Mouse (Mus musculus): ENCODE results near the gene Arhgef40. TPM values are rescaled to one million over a fixed set of nuclear protein-coding genes. Genes with fewer than 3 reads are reported as not detected.

The Arhgef40 gene
- total RNA-seq (2021): 10 to 100 TPM; 30.3 to 34.7 TPM

DNA sequence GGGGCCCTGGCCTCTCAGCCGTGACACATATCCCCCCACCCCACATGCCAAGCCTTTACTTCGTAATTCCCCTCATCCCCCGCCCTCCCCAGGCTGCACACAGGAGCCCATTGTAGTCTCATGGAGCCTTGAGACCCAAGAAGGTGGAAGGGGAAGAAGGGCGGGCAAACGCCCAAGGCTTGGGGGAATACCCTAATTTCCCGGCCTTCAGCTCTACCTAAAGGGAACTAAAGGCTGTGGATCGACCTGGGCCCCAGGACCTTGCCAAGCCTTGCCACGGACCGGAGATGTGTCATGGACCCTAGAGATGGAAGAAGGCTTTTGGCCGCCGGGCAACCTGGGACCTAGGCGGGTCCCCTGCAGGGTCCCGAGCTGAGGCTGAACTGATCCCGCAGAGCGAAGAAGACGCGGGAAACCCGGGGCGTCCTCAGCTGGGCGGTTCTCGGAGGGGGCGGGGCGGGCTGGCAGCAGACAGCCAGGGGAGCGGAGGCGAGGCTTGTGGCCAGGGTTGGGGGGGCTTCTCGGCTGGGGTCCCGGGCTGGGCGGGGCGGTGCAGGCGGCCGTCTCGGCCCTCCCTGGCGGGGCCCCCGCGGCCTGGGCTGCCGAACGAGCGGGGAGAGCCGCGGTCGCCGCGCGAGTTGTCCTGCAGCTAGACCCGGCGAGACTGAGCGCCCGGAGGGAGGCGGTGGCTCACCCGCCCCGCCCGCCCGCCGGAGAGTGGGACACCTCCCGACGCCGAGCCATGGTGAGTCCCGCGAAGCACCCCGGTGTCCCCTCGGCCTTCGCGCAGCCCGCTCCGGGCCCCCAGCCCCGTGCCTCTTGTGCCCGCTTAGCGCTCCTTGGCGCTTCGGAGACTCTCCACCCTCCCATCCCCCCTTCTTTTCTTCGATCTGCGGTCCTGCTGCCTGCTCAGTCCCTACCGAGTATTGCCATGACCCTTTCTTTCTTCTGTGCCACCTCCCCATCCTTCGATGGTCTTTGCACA lies at the start of gene Arhgef40:
TSS of gene Arhgef40 (plus strand) at position 473 of the 985 bp plus-strand sequence.
- intact Hi-C loops (cut with DNase I): loop anchor here (2.0 to 5.0 kb wide), 4 partner anchors 38 to 213 kb away; partner anchors contain the start of gene Supt16
- peak; percentile 79 to 85 for DNase-seq

DNA sequence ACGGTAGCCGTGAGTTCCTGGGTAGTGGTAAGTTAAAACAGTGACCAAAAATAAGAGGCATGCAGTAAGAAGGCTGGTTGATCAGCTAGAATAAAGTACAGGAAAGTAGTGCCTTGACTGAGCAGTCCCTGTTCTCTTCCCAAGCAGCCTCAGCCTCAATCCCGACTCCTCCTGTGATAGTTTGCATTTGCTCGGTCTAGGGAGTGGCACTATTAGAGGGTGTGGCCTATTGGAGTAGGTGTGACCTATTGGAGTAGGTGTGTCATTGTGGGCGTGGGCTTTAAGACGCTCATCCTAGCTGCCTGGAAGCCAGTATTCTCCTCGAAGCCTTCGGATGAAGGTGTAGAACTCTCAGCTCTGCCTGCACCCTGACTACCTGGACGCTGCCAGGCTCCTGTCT lies 45.5 kb upstream of the Arhgef40 start:
- no peak for DNase-seq
- intact Hi-C loops (cut with DNase I): no loop called here

DNA sequence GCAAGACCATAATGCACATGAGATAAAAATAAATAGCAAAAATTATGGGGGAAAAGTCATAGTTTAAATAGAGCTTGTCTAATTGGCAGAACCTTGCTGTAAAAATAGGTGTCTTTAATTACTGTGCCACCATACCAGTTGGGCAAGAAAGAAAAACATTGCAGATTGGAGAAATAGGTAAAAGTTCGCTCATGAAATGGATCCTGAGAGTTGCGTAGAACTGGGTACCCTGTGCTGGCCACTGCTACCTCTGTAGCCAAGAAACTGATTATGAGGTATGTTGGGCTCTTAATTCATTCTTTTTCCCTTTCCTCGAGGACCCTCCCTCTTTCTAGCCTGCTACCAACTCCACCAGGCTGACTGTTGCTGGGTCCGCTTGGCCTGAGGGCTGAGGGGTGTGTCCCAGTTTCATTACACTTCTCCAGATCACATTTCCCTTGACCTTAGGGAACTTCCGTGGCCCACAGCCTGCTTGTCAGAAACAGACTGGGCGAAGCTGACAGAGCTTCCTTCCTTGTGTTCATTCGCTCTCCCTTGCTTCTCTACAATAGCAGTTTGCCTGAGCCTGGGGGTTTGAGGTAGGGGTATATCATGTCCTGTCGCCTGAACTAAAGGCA lies 43.5 kb upstream of the Arhgef40 start:
- DNase-seq: peak; percentile 26 to 32
- intact Hi-C loops (cut with DNase I): loop anchor here (5.0 kb wide), 1 partner anchor 41 kb away; the partner anchor contains the start of gene Arhgef40

DNA sequence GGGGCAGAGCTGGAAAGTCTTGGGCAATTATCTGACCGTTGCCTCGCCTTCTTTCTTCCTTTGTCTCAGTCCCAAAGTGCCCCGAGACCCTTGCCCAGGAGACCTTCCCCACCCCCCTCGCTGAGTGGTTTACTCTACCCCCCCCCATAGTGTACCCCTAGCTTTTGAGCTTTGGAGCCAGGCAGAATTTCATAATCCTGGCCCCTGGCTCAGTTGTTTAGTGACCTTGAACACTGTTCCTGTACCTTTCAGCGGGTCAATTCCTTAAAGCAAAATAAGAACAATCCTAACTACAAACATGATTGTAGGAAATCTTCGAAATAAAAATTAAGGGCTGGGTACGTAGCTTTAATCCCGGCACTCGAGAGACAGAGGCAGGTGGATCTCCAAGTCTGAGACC lies 42.9 kb upstream of the Arhgef40 start:
- intact Hi-C loops (cut with DNase I): loop anchor here (5.0 kb wide), 1 partner anchor 41 kb away; the partner anchor contains the start of gene Arhgef40
- no peak for DNase-seq

- intact Hi-C loops (cut with DNase I): loop anchor here (5.0 kb wide), 1 partner anchor 40 kb away; the partner anchor contains the start of gene Arhgef40
Observed at GRCm38 (mm10) chr14:51942236-51942635, 42.3 kb upstream of the Arhgef40 start.

GRCm38 (mm10) chr14:51943336-51943735 lies 41.2 kb upstream of the Arhgef40 start:
- intact Hi-C loops (cut with DNase I): loop anchor here (5.0 kb wide), 1 partner anchor 39 kb away; the partner anchor contains the start of gene Arhgef40
- no peak for DNase-seq

More at GRCm38 (mm10) chr14:51942236-51942635, 42.3 kb upstream of the Arhgef40 start:
- DNase-seq: no peak

DNA sequence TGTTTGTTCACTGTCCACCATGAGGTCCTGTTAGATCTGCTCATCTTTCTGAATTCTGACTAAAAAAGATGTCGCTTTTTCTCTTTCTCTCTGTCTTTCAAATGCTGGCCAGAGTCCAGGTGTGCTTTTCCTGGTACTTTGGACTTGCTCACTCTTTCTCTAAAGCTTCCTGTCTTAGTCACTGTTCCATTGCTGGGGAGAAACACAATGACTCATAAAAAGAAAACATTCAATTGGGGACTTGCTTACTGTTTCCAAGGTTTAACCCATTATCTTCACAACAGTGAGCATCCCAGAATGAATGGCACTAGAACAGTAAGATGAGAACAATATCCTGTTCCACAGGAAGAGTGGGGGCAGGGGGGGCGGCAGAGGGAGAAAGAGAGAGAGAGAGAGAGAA lies 24.2 kb upstream of the Arhgef40 start:
- DNase-seq: no peak
- intact Hi-C loops (cut with DNase I): no loop called here

- no peak for DNase-seq
- intact Hi-C loops (cut with DNase I): no loop called here
Observed at GRCm38 (mm10) chr14:51967400-51967799, 17.1 kb upstream of the Arhgef40 start.

DNA sequence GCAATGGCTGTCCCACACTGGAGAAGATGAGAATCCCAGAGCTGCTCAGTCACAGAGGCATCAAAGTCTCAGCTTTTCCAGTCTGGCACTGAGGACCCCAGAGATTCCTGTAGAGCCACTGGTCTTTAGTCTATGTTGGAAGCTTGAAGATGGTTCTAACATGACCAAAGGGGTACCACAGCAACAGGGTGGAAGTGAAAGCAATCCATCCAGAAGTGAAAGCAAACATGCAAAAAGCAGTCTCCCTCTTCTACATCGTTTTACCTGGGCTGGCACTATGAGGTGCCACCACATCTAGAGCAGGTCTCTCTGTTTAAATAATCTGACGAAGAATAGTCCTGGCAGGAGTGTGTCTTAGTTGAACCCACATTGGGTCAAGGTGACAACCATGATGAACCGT lies 5.3 kb upstream of the Arhgef40 start:
- intact Hi-C loops (cut with DNase I): no loop called here
- DNase-seq: no peak

DNA sequence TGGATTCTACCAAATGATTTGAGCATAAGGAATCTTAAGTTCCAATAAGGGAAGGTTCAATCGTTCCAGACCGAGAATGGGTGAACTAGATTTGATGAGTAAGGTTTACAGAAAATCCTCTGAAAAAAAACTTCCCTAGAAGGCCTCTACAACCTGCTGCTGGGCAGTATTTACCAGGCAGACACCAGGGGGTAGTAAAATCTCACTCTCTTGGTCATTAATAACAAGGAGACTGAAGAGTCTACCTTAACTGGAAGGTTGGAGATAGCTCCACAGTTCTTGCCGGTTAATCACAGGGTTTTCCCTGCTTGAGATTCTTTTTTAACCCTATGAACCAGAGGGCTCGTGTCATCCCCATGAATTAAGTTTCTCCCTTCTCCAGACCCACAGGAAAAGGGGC lies 1.3 kb upstream of the Arhgef40 start:
- intact Hi-C loops (cut with DNase I): loop anchor here (5.0 kb wide), 3 partner anchors 41 to 214 kb away; partner anchors contain the start of gene Supt16
- DNase-seq: no peak

- DNase-seq: no peak
- intact Hi-C loops (cut with DNase I): loop anchor here (2.0 to 5.0 kb wide), 4 partner anchors 39 to 213 kb away; partner anchors contain the start of gene Supt16
Observed at GRCm38 (mm10) chr14:51983855-51984246, 668 bp upstream of the Arhgef40 start.

DNA sequence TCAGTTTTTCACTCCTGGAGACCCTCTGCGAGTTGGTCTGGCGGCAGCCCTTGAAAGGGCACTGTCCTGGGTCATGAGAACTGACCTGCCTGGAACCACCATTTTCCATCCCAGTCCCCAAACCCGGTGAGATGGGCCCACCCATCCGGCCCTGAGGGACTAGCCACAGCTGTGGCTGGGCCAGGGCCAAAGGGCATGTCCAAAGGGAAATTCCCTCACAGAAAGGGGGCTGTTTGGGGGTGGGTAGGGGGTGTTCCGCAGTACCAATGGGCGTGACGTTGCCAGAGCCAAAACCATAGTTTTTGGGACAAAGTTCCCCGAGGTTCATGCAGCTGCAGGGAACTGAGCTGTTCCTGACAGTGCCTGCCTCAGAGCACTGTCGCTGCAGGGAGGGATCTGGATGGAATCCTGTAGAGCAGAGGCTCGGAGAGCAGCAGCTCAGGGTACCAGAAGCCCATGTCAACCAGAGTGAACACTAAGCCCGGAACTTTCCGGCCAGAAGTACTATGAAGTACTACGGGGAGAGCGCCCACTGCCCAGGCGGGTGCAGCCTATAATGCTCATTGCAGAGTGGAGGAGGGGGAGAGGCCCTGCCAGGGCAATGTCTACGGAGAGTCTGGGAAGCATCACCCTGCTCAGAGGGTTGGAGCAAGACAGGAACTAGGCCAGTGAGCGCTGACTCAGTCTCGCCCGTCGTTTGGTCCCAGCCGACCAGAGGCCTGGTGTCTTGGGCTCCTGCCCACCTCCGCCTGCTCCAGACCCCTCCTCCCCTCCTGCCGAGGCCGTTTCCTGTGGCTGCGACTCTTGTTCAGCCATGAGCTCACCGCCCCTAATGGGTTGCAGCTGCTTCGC lies 1.0 kb downstream of the Arhgef40 start:
- DNase-seq: peak; percentile 77 to 85
- intact Hi-C loops (cut with DNase I): loop anchor here (2.0 kb wide), 2 partner anchors 19 to 37 kb away; no protein-coding TSS in a partner anchor

- no peak for DNase-seq
- intact Hi-C loops (cut with DNase I): loop anchor here (2.0 kb wide), 1 partner anchor 19 kb away; no protein-coding TSS in a partner anchor
Observed at GRCm38 (mm10) chr14:51986153-51986505, 1.6 kb downstream of the Arhgef40 start.

- no peak for DNase-seq
- intact Hi-C loops (cut with DNase I): loop anchor here (2.0 kb wide), 1 partner anchor 18 kb away; no protein-coding TSS in a partner anchor
Observed at GRCm38 (mm10) chr14:51987177-51987576, 2.7 kb downstream of the Arhgef40 start.

GRCm38 (mm10) chr14:51988731-51989130 lies 4.2 kb downstream of the Arhgef40 start:
- no peak for DNase-seq

DNA sequence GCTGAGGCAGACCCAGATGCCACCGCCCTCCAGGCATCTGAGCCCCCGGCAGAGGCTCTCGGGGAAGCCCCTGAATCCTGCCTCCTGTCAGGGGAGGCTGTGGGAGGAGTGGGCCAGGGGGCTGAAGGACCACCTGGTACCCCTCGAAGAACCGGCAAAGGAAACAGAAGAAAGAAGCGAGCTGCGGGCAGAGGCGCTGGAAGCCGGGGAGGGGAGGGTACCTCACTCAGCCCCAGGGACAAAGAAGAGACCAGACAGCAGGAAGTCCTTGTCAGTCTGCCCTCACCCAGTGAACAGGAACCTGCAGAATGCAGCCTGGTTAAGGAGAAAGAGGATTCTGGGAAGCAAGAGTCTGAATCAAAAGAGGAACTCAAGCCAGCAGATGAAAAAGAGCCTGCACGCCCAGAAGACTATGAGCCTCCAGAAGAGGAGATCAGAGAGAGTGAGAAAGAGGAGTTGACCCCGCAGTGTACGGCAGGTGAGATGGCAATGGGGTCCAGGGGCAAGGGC lies 5.0 kb downstream of the Arhgef40 start:
- no peak for DNase-seq
- intact Hi-C loops (cut with DNase I): no loop called here

More at GRCm38 (mm10) chr14:51988731-51989130, 4.2 kb downstream of the Arhgef40 start:
- intact Hi-C loops (cut with DNase I): no loop called here

- no peak for DNase-seq
- intact Hi-C loops (cut with DNase I): no loop called here
Observed at GRCm38 (mm10) chr14:51994453-51994852, 9.9 kb downstream of the Arhgef40 start.

DNA sequence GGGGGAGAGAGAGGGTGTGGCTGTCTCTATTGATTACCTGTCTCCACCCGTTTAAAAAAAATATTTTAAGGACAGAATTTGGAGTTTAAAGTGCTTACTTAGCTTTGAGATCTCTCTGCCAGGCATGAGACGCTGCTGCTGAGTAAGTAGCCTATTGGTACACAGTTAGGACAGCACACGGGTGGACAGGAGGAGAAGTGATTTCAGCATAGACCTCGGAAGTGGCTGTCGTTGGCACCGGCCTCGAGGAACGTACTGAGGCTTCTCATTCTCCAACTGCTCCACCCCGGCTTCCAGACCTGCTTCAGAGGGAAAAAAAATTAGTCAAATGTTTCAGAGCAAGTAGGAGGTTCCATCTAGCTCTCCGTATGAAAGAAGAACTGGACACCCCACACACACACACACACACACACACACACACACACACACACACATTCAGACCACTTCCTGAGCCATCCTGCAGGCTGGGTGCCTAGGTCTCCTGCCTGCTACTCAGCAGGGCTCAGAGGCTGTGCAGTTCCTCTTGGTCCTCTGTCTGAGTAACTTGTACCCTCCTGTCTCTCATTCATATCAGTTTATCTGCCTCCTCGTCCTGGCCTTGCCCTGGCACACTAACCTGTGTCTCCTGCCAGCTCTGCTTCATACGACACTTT lies 10.8 kb downstream of the Arhgef40 start:
- intact Hi-C loops (cut with DNase I): no loop called here
- no peak for DNase-seq

- DNase-seq: no peak
- intact Hi-C loops (cut with DNase I): no loop called here
Observed at GRCm38 (mm10) chr14:51996231-51996841, 11.8 kb downstream of the Arhgef40 start.
